ENCODE assay signal across 8 mouse cellular contexts in genomic region chr11:96407191-96408072, GRCm38 (mm10). TPM values are rescaled to one million over a fixed set of nuclear protein-coding genes. Genes with fewer than 3 reads are reported as not detected.
DNase-seq lines count a peak whose midpoint lies in the region; ATAC-seq lines count a peak whose summit lies in the region.

No protein-coding gene starts in this region.

- H3K9ac ChIP-seq in forebrain, embryonic 12.5 days: peak overlapping the region; percentile 25; the same call in 1 of the 2 replicates

- peaks cover 6% of the 10 kb centered on the region; the same call in 1 of the 2 replicates for H3K9me3 ChIP-seq in forebrain, embryonic 12.5 days
- H3K9me3 ChIP-seq in megakaryocyte, embryonic 14.5 days: peaks cover 9% of the 10 kb centered on the region

- H3K27me3 ChIP-seq in forebrain, embryonic 12.5 days: peaks cover 47% of the 10 kb centered on the region
- peaks cover 85% of the 10 kb centered on the region for H3K27me3 ChIP-seq in megakaryocyte, embryonic 14.5 days (replicated peaks)

- H3K36me3 ChIP-seq in forebrain, embryonic 12.5 days (replicated peaks): no peaks in the 10 kb centered on the region
- H3K36me3 ChIP-seq in megakaryocyte, embryonic 14.5 days (replicated peaks; ENCODE audit: low read length): no peaks in the 10 kb centered on the region

- peak overlapping the region; percentile 47 for H3K4me2 ChIP-seq in forebrain, embryonic 12.5 days

- DNase-seq in 3T3-L1 (ENCODE audit: low read depth, low spot score): peak; percentile 56
- DNase-seq in ZHBTc4 (ENCODE audit: low read depth, low spot score): peak; percentile 71
- peak; percentile 75 to 82 for DNase-seq in heart, postnatal 14 days
- peak; percentile 90 to 93 for DNase-seq in kidney, postnatal 4 days
- peak; percentile 49 for DNase-seq in right cerebral cortex, postnatal 14 days
- peak; percentile 68 to 77 for DNase-seq in urinary bladder, postnatal 4 days (ENCODE audit: low spot score in 2 of 2)

- intact Hi-C loops in heart, postnatal 14 days (cut with DNase I): loop anchor here (1.0 kb wide), 1 partner anchor 96 kb away; no protein-coding TSS in a partner anchor

- H3K4me3 ChIP-seq in forebrain, embryonic 12.5 days (replicated peaks): peak overlapping the region; percentile 26
- peak overlapping the region; percentile 9 for H3K4me3 ChIP-seq in megakaryocyte, embryonic 14.5 days (replicated peaks)

- ATAC-seq in forebrain, embryonic 12.5 days (ENCODE audit: low FRiP score): no peak

- no peak overlapping the region for H3K27ac ChIP-seq in forebrain, embryonic 12.5 days

- H3K4me1 ChIP-seq in forebrain, embryonic 12.5 days: peaks cover 14% of the 10 kb centered on the region
- peaks cover 8% of the 10 kb centered on the region for H3K4me1 ChIP-seq in megakaryocyte, embryonic 14.5 days

- 11% methylated on average over 36 of the region's 36 CpGs for WGBS in forebrain, embryonic 12.5 days

RNA-seq across cellular contexts. Expression of gene Hoxb1, which starts 41.9 kb away (rescaled TPM):
- polyA plus RNA-seq in forebrain, embryonic 12.5 days (2016; fragmentation: Nextera tagmentation; extraction: Ambion mirVana): not detected in 2 replicates
- not detected for total RNA-seq in heart, postnatal 14 days (2021)
- 0.12 TPM in 1 of 2 replicates, not detected in the other for polyA plus RNA-seq in megakaryocyte, embryonic 14.5 days (2012; ENCODE audit: insufficient read depth, low replicate concordance)

RNA-seq across cellular contexts. Expression of gene Skap1, which starts 57.0 kb away (rescaled TPM):
- polyA plus RNA-seq in forebrain, embryonic 12.5 days (2016; fragmentation: Nextera tagmentation; extraction: Ambion mirVana): 3.2 and 4.1 TPM in 2 replicates
- 1 to 10 TPM in 1 of 2 experiments, under 1 TPM in 1; 0.76 to 6.2 TPM for total RNA-seq in heart, postnatal 14 days (2021)
- polyA plus RNA-seq in megakaryocyte, embryonic 14.5 days (2012; ENCODE audit: insufficient read depth, low replicate concordance): not detected in 2 replicates

RNA-seq across cellular contexts. Expression of gene Hoxb2, which starts 57.1 kb away (rescaled TPM):
- polyA plus RNA-seq in forebrain, embryonic 12.5 days (2016; fragmentation: Nextera tagmentation; extraction: Ambion mirVana): 0.06 and 0.15 TPM in 2 replicates
- total RNA-seq in heart, postnatal 14 days (2021): 1 to 10 TPM in 1 of 2 experiments, under 1 TPM in 1; 0.78 to 1.3 TPM
- polyA plus RNA-seq in megakaryocyte, embryonic 14.5 days (2012; ENCODE audit: insufficient read depth, low replicate concordance): not detected in 2 replicates
